Mouse (Mus musculus) layer of hippocampus, adult 2 months (tissue): Measurements from ENCODE around the gene Lax1. TPM values are rescaled to one million over a fixed set of nuclear protein-coding genes. Genes with fewer than 3 reads are reported as not detected.
A peak's percentile ranks its signal among the peaks of the same experiment; 100 is the strongest.

ENCODE experiments used
- DNase-seq, 2 experiments: peaks; one replicate each; pipeline ENCODE4 v3.0.0; 2022; ENCODE audit warnings: low spot score in 2 of 2
- H3K27ac ChIP-seq: fragments of 200-600 bp; 2 replicates; pipeline ENCODE4 v1.8.1; 2022
- H3K4me3 ChIP-seq: fragments of 200-600 bp; 2 replicates; pipeline ENCODE4 v1.8.1; 2022; ENCODE audit warnings: mild to moderate bottlenecking
- CTCF ChIP-seq: fragments of 200-600 bp; conservative IDR thresholded peaks from 2 replicates; pipeline ENCODE4 v1.8.1; 2022; ENCODE audit warnings: antibody characterized with exemption, mild to moderate bottlenecking, moderate library complexity
- microRNA-seq, 2 experiments: library from miRNA; unstranded; fragments of <30 nt; microRNA quantifications; one replicate each; pipeline ENCODE4 v1.2.0; 2021
- total RNA-seq, 2 experiments: library from RNA; stranded (reverse); gene quantifications; 2 replicates each; pipeline ENCODE4 v1.2.3; 2021

Lax1 gene
- total RNA-seq, 2 experiments from 2014 or later: 0.15 TPM; not detected in 1

DNA sequence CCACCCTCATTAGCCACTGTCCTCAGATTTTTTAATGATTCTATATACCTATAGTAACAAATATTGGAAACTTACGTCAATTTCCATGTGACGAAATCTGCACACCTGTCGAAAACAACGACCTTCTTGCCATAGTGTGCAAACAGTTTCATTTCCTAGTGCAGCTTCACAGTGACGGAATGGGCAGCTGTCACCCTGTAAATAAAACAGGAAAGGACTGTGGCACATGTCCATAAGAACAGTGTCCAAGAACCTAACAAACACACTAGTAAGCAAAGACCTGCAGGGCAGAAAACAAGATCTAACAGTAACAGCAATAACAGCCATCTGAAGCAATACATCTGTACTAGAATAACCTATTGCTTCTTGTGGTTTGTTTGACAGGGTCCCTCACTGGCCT is 44.3 kb downstream of the Lax1 start:
- H3K27ac ChIP-seq: no peak overlapping the region; the same call in 1 of the 2 replicates
- DNase-seq: no peak
- H3K4me3 ChIP-seq: no peak overlapping the region
- TF ChIP-seq CTCF: no peak

DNA sequence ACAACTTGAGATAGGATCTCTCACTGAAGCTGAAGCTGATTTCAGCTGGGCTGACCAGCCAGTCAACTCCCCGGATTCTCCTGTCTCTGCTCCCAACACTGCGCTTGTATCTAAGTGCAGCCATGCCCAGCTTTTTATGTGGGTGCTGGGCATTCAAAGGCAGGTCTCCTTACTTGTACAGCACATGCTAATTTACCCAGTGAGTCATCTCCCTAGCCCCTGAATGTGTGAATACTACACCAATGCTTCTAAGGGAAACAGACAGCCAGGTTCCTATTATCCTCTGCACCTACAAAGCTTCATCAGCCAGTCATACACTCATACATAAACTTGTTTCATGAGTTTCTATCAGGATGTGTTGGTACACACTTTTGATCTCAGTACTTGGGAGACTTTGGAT is 48.7 kb downstream of the Lax1 start:
- TF ChIP-seq CTCF: no peak
- H3K4me3 ChIP-seq: no peak overlapping the region
- DNase-seq: no peak

DNA sequence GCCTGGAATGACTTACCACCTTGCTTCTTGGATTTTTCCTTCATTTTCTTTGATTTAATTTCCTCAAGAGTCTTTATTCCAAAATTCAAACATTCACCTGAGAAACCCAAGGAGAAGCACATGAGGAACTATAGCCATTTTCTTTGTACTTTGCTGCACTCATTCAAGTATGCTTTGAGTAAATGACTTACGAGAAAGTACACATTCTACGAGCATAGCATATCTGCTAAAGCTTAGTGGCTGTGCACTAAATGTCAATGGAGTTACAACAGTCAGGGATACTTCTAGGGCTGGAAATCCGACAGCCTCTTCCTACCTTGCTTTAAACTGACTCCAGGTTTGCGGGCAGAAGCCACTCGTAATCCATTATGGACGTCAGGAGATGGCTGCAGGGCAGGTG is 51.4 kb downstream of the Lax1 start:
- DNase-seq: no peak
- H3K27ac ChIP-seq: no peak overlapping the region
- TF ChIP-seq CTCF: no peak
- H3K4me3 ChIP-seq: no peak overlapping the region

More for the DNA sequence above, 48.7 kb downstream of the Lax1 start:
- no peak overlapping the region for H3K27ac ChIP-seq

DNA sequence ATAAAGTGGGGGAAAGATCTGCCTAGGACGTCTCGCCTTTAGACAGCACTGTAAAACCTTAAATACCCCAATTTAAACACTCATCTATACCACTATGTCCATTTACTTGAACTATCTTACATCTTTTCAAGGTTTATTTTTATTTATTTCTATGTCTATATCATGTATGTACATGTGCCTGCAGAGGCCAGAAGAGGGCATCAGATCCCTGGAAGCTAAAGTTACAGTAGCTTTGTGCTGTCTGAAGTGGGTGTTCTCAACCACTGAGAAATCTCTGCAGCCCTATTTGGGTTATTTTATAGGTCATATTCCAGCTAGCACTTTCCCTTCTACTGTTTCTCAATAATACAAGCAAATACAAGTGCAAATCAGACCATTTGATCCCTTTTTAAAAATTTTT is 57.7 kb downstream of the Lax1 start:
- DNase-seq: no peak
- no peak overlapping the region for H3K4me3 ChIP-seq
- H3K27ac ChIP-seq: no peak overlapping the region
- peak; percentile 71 for TF ChIP-seq CTCF

Small RNA genes within 50 kb of the gene (microRNA-seq; reads per million reads assigned to microRNA genes)
- gene Mir6903: 0 to 0.64 reads per million in 2 experiments

Other genes with a start within 250 kb of the Lax1 start
- gene Snrpe, start 79.8 kb downstream of the Lax1 start, total RNA-seq: 10 to 100 TPM; 58.5 to 69.1 TPM
- gene Zbed6, start 29.2 kb downstream of the Lax1 start, total RNA-seq: 10 to 100 TPM in 1 of 2 experiments, 1 to 10 TPM in 1; 8.0 to 12.9 TPM
- 10 to 100 TPM; 23.9 to 28.0 TPM for gene Gm38394, start 28.8 kb downstream of the Lax1 start, total RNA-seq
- 10 to 100 TPM; 78.4 to 89.6 TPM for gene Atp2b4, start 110.9 kb upstream of the Lax1 start, total RNA-seq
- gene Optc, start 217.9 kb upstream of the Lax1 start, total RNA-seq: under 1 TPM in 1 of 2 experiments, not detected in 1; 0.31 TPM
- gene Prelp, start 231.3 kb upstream of the Lax1 start, total RNA-seq: 10 to 100 TPM; 13.8 to 18.0 TPM